Mouse (Mus musculus): ENCODE data around the gene Rasgrp2.

- TF ChIP-seq CTCF (IDR thresholded peaks at IDR 0.05; ENCODE audit: control insufficient read depth, insufficient read depth, insufficient replicate concordance, low read depth, low read length) (no peak), POLR2A (IDR thresholded peaks at IDR 0.05; ENCODE audit: control insufficient read depth, low read depth, low read length) (no peak)
Measured at GRCm38 (mm10) chr19:6422014-6422413, 22.9 kb downstream of the Rasgrp2 start.
